Mouse (Mus musculus) macrophage (primary cell): ENCODE data around the gene Fam104a. TPM values are rescaled to one million over a fixed set of nuclear protein-coding genes. Genes with fewer than 3 reads are reported as not detected.

Experiments
- H3K27ac ChIP-seq: fragments of 350-480 bp; formaldehyde crosslinking; 2 replicates; pipeline ENCODE4 v1.9.0; 2021
- H3K36me3 ChIP-seq: fragments of 350-480 bp; formaldehyde crosslinking; 2 replicates; pipeline ENCODE4 v1.9.0; 2021; ENCODE audit errors: inconsistent target
- H3K4me3 ChIP-seq: fragments of 350-480 bp; formaldehyde crosslinking; 2 replicates; pipeline ENCODE4 v1.9.0; 2021; ENCODE audit errors: inconsistent target
- H3K79me2 ChIP-seq: fragments of 350-480 bp; formaldehyde crosslinking; 2 replicates; pipeline ENCODE4 v1.9.0; 2021; ENCODE audit errors: inconsistent target
- WGBS: methylation state at CpG from one replicate; pipeline ENCODE4 v1.1.7; 2026; ENCODE audit warnings: inconsistent platforms; ENCODE audit not compliant: missing documents; 5-methylcytosine and 5-hydroxymethylcytosine counted together
- polyA plus RNA-seq: library from polyadenylated mRNA; stranded (reverse); fragments of 250-400 nt; gene quantifications from 3 replicates; pipeline ENCODE4 v1.2.4, GENCODE M21; 2018; ENCODE audit warnings: inconsistent platforms
- total RNA-seq, 78 experiments: library from RNA; depleted of rRNA; stranded (reverse); fragments of 250-400 nt; gene quantifications; 1 replicate in 9 of 78; 2 replicates in 24 of 78; 3 replicates in 43 of 78; 4 replicates in 2 of 78; pipeline ENCODE4 v1.2.4; 2018; ENCODE audit warnings: inconsistent platforms in 56 of 78

Fam104a gene
- total RNA-seq (2018; cell fraction: chromatin; rRNA removed): 10 to 100 TPM in 18 of 26 experiments, 1 to 10 TPM in 8; 7.6 to 20.0 (median 12.4) TPM
- 10 to 100 TPM; 26.2 to 38.3 (median 34.2) TPM for total RNA-seq (2018; cell fraction: cytosol; rRNA removed)
- total RNA-seq (2018; cell fraction: nucleus; rRNA removed): 10 to 100 TPM in 25 of 26 experiments, 1 to 10 TPM in 1; 8.3 to 23.7 (median 15.9) TPM
- 25.4 to 31.8 TPM (median 29.8 TPM) in 3 replicates for polyA plus RNA-seq

DNA sequence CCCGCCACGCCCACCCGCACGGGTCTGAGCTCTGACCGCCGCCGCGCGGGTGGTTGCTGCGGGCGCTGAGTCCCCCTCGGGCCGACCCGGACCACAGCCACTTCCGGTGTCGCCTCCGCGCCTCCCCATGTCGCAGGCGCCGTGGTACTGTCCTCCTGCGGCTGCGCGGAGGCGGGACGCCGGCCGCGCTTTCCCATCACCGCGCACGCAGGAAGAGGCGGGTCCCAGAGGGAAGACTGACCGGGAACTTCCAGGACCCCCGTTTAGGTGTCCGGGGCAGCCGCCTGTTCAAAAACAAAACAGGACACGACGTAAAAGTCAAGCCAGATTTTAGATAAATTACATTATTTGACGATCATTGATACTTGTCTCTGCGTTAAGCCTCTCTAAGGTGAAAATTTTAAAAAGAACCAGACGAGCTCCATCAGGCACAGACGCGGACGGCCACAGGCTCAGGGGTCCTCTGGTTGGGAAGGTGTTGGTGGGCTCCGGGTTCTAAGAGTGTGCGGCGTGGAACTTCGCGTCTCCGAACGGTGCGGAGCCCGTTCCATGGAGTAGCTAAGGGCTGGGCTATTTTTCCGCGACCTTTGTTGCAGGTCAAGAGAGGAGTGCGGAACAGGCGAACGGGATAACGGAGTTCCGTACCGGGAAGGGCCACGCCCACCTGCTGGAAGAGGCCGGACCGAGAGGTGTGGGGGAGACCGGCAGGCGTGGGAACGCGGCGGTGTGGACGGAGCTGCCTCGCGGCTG, at the start of gene Fam104a, which contains the start of gene D11Wsu47e:
TSS of gene Fam104a (minus strand) at position 199 of the 750 bp plus-strand sequence.
TSS of gene D11Wsu47e (plus strand) at position 456 of the 750 bp plus-strand sequence.
- Histone ChIP-seq H3K36me3 (peaks cover 10% of the 10 kb centered on the region), H3K27ac (peak within 1 kb of the TSS; percentile 89), H3K4me3 (peak within 1 kb of the TSS; percentile 72), H3K79me2 (peaks cover 74% of the 10 kb centered on the region)
- WGBS: under 1% methylated on average over 70 of the region's 73 CpGs

DNA sequence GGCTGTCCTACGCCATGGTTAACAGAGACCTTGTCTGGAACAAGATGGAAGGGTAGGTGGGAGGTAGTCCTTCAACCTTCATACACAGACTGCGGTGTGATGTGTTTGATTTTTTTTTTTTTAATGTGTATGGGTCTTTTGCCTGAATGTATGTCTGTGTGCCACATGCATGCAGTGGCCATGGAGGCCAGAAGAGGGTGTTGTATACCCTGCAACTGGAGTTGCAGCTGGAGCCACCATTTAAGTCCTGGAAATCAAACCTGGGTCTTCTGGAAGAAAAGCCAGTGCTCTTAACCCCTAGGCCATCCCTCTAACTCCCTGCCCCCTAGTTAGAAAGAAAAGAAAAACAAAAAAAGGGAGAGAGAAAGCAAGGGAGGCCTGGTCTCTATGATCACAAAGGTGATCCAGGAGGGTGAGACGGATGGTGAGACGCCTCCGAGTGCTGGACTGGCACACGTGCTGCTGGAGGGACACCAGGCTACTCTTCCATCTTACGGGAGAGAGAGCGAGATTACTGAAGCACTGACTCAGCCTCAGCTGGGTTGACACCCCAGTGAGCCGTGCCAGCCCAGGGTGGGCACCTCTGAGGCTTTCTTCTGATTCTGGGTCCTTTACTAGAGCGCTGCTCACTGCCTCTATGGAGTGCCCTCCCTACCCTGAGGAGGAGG, 48.1 kb upstream of the Fam104a start:
- whole genome bisulfite sequencing: 88% methylated on average over 10 of the region's 10 CpGs
- Histone ChIP-seq H3K4me3 (no peak overlapping the region), H3K27ac (peak overlapping the region; percentile 66; the same call in 1 of the 2 replicates), H3K79me2 (peaks cover 86% of the 10 kb centered on the region), H3K36me3 (peaks cover 20% of the 10 kb centered on the region; the same call in 1 of the 2 replicates)

DNA sequence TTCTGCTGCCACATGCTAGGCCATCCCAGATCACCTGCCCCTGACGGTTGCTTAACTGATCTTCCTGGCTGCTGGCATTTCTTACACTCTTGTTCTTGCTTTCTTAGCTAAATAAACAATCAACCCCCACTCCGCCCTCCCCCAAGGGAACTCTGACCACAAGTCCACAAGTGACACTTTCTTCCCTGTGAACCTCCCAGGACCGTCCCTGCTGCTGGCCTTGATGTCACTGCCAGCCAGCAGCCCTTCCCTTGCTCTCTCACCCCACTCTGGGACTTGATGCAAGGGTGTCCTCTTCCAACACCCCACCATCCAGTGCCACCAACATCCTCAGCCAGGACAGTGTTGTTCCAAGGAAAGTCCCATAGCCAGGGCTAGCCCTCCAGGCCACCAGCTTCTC, 46.9 kb upstream of the Fam104a start:
- Histone ChIP-seq H3K79me2 (peaks cover 74% of the 10 kb centered on the region), H3K27ac (no peak overlapping the region), H3K4me3 (no peak overlapping the region), H3K36me3 (peaks cover 27% of the 10 kb centered on the region; the same call in 1 of the 2 replicates)
- 83% methylated on average over 3 of the region's 3 CpGs for WGBS

DNA sequence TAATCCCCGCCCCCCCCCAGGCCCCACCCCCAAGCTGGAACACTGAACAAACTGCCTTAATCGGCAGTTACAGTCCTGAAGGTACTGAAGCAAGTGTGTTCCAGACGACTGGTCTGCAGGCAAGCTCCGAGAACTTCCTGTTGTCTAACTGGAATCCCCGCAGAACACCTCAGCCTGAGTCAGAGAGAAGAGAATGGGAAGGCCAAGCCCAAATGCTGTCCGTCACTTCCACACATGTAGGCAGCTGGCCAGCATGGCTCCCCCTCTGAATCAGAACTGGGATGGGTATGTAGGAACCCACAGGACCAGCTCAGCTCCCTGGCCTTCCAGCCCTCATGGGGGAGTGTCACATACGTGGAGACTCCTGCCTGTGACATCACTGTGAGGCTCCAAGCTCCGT, 46.0 kb upstream of the Fam104a start:
- 79% methylated on average over 6 of the region's 8 CpGs for WGBS
- Histone ChIP-seq H3K79me2 (peaks cover 65% of the 10 kb centered on the region), H3K36me3 (peaks cover 27% of the 10 kb centered on the region; the same call in 1 of the 2 replicates), H3K27ac (no peak overlapping the region), H3K4me3 (no peak overlapping the region)

DNA sequence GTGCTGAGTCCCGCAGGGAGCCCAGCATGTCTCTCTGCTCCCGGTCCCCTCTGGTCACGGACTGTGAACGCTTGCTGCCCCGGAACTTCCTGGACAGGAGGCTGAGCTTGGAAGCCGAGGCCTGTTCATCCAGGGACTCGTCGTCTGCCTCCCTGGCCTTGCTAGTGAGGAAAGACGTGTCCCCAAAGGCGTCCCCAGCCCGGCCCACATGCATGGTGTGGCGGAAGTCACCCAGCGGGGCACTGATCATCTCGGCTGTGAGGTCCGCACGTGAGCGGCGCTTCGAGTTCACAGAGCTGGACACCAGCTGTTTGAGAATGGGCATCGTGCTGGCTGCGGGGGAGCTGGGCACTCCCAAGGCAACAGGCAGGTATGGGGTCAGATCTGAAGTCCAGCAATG, 45.3 kb upstream of the Fam104a start:
- WGBS: 99% methylated on average over 15 of the region's 21 CpGs
- H3K79me2 ChIP-seq: peaks cover 58% of the 10 kb centered on the region

DNA sequence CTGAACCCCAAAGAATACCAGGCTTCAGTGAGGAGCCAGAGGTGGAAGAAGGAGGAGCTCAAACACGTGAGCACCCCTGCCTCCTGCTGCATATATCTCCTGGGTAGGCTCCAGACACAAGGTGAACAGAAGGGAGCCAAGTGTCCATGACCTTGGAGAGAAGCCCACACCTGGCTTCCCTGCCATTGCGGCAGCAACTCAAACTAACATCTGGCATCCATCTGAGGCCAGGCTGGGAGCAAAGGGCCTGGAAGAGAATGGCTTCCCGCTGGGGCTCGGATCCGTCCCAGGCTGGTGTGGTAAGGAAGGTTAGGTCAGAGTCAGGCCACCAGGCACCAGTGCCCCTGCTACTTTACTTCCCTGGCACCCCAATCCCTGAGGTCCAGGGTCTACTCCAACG, 44.0 kb upstream of the Fam104a start:
- Histone ChIP-seq H3K79me2 (peaks cover 46% of the 10 kb centered on the region), H3K27ac (no peak overlapping the region), H3K36me3 (peaks cover 27% of the 10 kb centered on the region; the same call in 1 of the 2 replicates), H3K4me3 (no peak overlapping the region)
- WGBS: 99% methylated on average over 5 of the region's 6 CpGs

More for the DNA sequence above, 45.3 kb upstream of the Fam104a start:
- Histone ChIP-seq H3K36me3 (peaks cover 27% of the 10 kb centered on the region; the same call in 1 of the 2 replicates), H3K4me3 (no peak overlapping the region), H3K27ac (no peak overlapping the region)

DNA sequence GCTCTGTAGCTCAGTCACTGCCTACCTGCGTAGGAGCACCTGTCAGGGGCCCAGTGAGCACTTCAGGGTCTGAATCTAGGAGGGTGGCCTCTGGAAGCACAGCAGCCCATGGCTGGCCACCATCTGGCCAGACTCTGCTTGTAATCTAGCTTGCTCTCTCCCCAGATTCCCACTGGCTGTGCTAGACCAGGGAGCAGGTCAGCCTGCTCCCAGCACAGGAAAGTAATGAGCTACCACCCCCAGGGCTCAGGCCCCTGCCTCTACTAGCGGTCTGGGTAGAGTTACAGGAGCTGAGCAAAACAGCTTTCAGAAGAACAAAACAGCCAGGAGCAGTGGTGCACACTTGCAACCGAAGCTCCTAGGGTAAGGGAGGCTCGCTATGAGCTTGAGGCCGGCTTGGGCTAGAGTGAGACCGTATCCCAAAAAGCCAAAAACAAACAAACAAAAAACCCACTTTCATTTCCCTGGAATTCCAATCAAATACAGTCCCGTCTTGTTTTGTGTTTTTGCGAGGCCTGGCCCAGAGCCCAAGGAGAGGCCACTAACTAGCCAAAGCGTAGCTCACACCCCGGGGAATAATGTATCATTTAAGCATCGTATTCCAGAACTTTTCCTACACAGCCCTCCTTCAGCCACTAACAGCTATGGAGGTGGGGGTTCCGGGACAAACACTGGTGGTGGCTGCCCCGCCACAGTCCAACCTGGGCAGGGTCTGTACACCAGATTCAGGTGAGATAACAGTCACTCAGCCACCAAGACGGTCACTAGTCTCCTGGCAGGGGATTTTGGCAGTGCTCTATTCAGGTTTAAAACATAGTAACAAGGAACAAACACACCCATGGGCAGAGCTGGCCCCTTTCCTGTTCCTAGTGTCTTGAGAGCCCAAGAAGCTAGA, 43.3 kb upstream of the Fam104a start:
- Histone ChIP-seq H3K4me3 (no peak overlapping the region), H3K36me3 (peaks cover 27% of the 10 kb centered on the region; the same call in 1 of the 2 replicates), H3K79me2 (peaks cover 38% of the 10 kb centered on the region), H3K27ac (no peak overlapping the region)
- WGBS: 95% methylated on average over 13 of the region's 14 CpGs

DNA sequence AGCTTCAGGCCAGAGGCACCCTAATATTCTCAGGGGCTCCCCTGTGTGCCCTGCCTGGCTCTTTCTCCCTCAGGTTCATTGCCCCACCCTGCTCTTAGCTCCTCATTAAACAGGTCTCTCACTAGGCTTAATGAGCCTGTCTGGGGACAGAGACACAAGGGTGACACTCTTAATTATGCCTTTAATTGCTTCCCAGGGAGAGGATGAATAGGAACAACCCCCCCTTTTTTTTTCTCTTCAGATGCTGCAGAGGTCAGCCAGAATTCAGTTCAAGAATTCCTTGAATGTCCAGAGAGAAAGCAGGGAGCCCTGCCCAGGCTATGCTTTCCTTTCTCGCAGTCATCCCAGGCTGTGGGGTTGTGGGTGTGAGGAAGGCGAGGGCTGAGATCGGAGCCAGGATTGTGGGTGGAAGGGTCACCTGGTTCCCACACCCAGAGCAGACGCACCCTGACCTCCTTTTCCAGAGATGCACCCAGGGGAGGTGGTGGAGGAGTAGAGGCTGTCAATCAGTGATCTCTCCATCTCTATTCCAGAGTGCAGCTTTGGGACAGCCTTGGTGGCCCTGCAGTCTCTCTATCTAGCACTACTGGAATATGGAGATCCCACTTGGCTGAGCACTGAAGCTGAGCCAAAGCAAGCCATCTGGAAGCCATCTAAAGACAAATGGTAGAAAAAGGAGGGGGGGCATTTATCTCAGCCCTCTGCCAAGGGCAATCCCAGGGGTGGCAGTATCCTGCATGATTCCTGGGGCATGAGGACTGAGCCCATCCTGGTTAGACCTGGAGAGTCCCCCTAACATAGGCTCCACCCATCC, 41.5 kb upstream of the Fam104a start:
- peaks cover 20% of the 10 kb centered on the region for H3K79me2 ChIP-seq
- H3K4me3 ChIP-seq: no peak overlapping the region
- H3K36me3 ChIP-seq: peaks cover 27% of the 10 kb centered on the region; the same call in 1 of the 2 replicates
- no peak overlapping the region for H3K27ac ChIP-seq
- WGBS: 96% methylated on average over 4 of the region's 4 CpGs

DNA sequence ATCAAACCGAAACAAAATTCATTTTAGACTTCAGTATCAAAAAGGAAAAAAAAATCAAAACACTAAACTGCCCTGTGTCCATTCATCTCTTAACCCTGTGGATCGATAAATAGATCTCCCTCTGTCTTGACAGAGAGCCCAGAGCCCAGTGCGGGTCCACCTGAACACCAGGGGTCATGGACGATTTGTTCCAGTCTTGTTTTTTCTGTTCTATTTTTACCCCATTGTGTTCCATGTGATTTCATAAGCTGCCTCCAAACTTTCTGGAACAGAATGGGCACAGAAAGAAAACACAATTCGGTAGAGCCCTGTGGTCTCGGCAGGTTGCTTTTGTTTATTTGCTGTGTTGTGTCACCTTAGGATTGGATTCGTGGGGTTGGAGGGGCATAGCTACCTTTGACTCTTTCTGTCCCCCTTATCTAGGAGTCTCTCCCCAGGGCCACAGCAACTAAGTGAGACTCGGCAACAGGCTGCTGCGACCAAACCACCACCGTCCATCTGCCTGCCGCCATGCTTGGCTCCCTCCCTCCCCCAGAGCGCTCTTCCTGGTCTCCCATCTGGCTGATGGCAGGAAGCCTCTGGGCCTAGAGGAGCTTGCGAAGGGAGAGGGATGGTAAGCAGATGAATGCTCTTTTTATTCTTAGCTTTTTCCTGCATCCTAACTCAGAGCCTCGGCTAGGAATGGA, 38.6 kb upstream of the Fam104a start:
- WGBS: 91% methylated on average over 13 of the region's 14 CpGs
- Histone ChIP-seq H3K79me2 (no peaks in the 10 kb centered on the region), H3K4me3 (no peak overlapping the region), H3K36me3 (peaks cover 11% of the 10 kb centered on the region; the same call in 1 of the 2 replicates), H3K27ac (no peak overlapping the region)

DNA sequence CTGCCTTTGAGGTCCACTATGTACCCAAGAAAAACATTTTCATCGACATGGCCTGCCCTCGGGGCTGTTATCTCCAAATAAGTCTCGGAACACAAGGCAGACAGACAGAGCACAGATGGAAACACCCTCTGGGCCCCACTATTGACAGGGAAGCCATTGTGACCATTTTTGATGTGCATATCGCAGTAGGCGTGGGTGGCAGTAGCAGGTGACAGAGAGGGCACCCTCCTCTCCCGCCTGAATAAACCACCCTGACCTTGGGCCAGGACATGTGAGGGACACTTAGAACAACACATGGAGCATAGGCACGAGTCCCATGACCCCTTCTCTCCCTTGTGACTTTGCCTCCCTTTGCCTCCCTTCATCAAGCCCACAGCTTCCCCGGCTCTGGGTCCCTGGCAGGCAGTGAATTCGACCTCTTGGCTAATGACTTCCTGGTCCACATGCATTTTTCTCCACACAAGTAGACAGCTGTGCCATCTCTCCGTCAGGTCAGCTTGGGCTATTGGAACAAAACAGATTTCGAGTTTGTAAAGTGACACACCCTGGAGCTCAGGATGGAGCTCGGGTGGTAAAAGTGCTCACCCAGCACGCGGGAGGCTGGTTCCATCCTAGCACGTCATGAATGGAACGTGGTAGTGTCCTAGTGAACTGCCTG, 33.9 kb upstream of the Fam104a start:
- H3K36me3 ChIP-seq: no peaks in the 10 kb centered on the region
- 93% methylated on average over 16 of the region's 16 CpGs for WGBS
- no peak overlapping the region for H3K27ac ChIP-seq
- no peaks in the 10 kb centered on the region for H3K79me2 ChIP-seq
- H3K4me3 ChIP-seq: no peak overlapping the region

DNA sequence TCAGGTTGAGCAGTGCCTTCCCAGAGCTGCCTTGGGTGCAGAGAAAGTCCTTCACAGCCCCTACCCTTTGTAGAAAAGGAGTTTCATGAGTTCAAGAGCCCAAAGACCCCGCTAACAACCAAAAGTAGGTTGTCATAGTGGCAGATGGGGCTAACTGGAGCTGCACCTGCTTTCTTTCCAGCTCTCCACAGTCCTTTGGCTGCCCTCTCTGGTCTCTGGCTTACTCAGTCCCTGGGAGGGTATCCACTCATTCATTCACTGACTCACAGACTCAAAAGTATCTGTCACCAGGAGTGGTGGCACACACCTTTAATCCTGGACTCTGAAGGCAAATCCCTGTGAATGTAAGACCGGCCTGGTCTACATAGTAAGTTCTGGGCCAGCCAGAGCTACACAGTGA, 32.2 kb upstream of the Fam104a start:
- Histone ChIP-seq H3K79me2 (no peaks in the 10 kb centered on the region), H3K27ac (no peak overlapping the region), H3K36me3 (no peaks in the 10 kb centered on the region), H3K4me3 (no peak overlapping the region)
- WGBS: 92% methylated on average over 2 of the region's 2 CpGs

DNA sequence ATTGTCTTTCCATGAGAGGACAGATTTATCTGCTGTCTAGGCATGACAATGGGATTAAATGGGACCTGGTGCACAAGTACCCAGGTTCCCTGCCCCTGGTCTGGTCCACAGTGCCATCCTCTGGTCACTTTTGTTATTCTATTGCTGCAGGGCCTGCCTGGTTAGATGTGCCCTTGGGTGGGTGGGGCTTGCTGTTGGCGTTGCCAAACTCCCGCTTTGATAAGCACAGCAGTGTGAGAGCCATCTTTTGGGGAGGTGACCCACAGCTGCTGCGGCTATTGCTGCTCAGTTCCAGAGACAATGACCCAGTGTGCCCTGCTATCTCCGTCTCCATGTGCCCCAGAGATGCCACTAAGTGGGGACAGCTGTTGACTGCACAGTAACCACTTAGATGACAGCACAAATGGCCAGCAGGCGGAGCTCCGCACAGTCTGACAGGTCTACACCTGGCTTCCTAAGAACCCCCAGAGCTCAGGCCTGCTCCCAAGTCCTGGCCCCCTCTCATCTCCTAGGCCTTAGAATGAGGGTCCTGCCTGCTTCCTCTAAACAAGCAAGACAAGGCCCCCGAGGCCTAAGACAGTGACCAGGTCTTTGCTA, 31.2 kb upstream of the Fam104a start:
- Histone ChIP-seq H3K4me3 (no peak overlapping the region), H3K36me3 (no peaks in the 10 kb centered on the region), H3K79me2 (no peaks in the 10 kb centered on the region), H3K27ac (no peak overlapping the region)
- 84% methylated on average over 7 of the region's 7 CpGs for WGBS
